Mouse (Mus musculus) intestine, postnatal 0 days (tissue): ENCODE measurements at regions not wholly inside any gene's neighbourhood (a gene's known extent, or its start where the extent isn't known, plus 50 kb on each side); places are given as distances from the start of the nearest gene placed in this dataset.

Experiments used
- ATAC-seq: fragments of 200-750 bp; cut with Nextera tagmentation; 2 replicates; pipeline ENCODE4 v1.8.0; 2017; ENCODE audit warnings: mild to moderate bottlenecking, moderate TSS enrichment, moderate library complexity
- H3K27ac ChIP-seq: fragments of 300-500 bp; sonication (generic); 2 replicates; pipeline ENCODE4 v1.5.1; 2014; ENCODE audit warnings: mild to moderate bottlenecking, low read depth, low read length, moderate library complexity
- H3K27me3 ChIP-seq: fragments of 300-500 bp; sonication (generic); replicated peaks from 2 replicates; pipeline ENCODE4 v1.6.1; 2014; ENCODE audit warnings: low read length, mixed read lengths; ENCODE audit not compliant: control insufficient read depth, insufficient read depth
- H3K36me3 ChIP-seq: fragments of 300-500 bp; sonication (generic); 2 replicates; pipeline ENCODE4 v1.6.1; 2014; ENCODE audit warnings: mild to moderate bottlenecking, moderate library complexity; ENCODE audit not compliant: control insufficient read depth, insufficient read depth
- H3K4me1 ChIP-seq: fragments of 300-500 bp; sonication (generic); replicated peaks from 2 replicates; pipeline ENCODE4 v1.6.1; 2014; ENCODE audit warnings: antibody characterized with exemption, low read length, mixed read lengths; ENCODE audit not compliant: control insufficient read depth, insufficient read depth
- H3K4me2 ChIP-seq: fragments of 300-500 bp; sonication (generic); replicated peaks from 2 replicates; pipeline ENCODE4 v1.6.1; 2014; ENCODE audit warnings: low read depth, mild to moderate bottlenecking, moderate library complexity
- H3K4me3 ChIP-seq: fragments of 300-500 bp; sonication (generic); 2 replicates; pipeline ENCODE4 v1.5.1; 2014; ENCODE audit warnings: low read depth, low read length
- H3K9ac ChIP-seq: fragments of 300-500 bp; sonication (generic); 2 replicates; pipeline ENCODE4 v1.6.1; 2014; ENCODE audit warnings: mild to moderate bottlenecking, low read depth, low read length
- H3K9me3 ChIP-seq: fragments of 300-500 bp; sonication (generic); 2 replicates; pipeline ENCODE4 v1.6.1; 2016; ENCODE audit warnings: mixed run types; ENCODE audit not compliant: control insufficient read depth
- CTCF ChIP-seq: sonication (generic); IDR thresholded peaks from 2 replicates; pipeline ENCODE4 v1.5.1; 2016; ENCODE audit warnings: low read depth, mild to moderate bottlenecking, control low read depth, antibody characterized with exemption, moderate library complexity
- WGBS: fragments of 180-500 bp; shearing (Covaris S2); extraction: QIAGEN DNeasy Blood & Tissue Kit; methylation state at CpG from one replicate; pipeline ENCODE4 v1.1.7; 2014; 5-methylcytosine and 5-hydroxymethylcytosine counted together

GRCm38 (mm10) chr4:135066766-135067479 is 53.5 kb upstream of the Runx3 start:
- Histone ChIP-seq H3K9me3 (no peaks in the 10 kb centered on the region), H3K4me1 (no peaks in the 10 kb centered on the region), H3K27ac (no peak overlapping the region), H3K4me2 (no peak overlapping the region), H3K9ac (no peak overlapping the region), H3K4me3 (no peak overlapping the region), H3K27me3 (no peaks in the 10 kb centered on the region), H3K36me3 (no peaks in the 10 kb centered on the region)
- TF ChIP-seq CTCF: peak; percentile 79
- ATAC-seq: peak; percentile 80
- 8% methylated on average over 19 of the region's 19 CpGs for WGBS

GRCm38 (mm10) chr4:135067805-135068204 is 52.6 kb upstream of the Runx3 start:
- H3K27me3 ChIP-seq: no peaks in the 10 kb centered on the region
- no peak overlapping the region for H3K4me3 ChIP-seq
- no peak overlapping the region for H3K4me2 ChIP-seq
- no peaks in the 10 kb centered on the region for H3K4me1 ChIP-seq
- H3K36me3 ChIP-seq: no peaks in the 10 kb centered on the region
- no peaks in the 10 kb centered on the region for H3K9me3 ChIP-seq
- no peak overlapping the region for H3K27ac ChIP-seq
- TF ChIP-seq CTCF: no peak
- 78% methylated on average over 7 of the region's 7 CpGs for WGBS
- H3K9ac ChIP-seq: no peak overlapping the region
- ATAC-seq: no peak

- Histone ChIP-seq H3K9ac (no peak overlapping the region), H3K4me1 (no peaks in the 10 kb centered on the region), H3K36me3 (no peaks in the 10 kb centered on the region), H3K27ac (no peak overlapping the region), H3K4me3 (no peak overlapping the region), H3K4me2 (no peak overlapping the region), H3K9me3 (no peaks in the 10 kb centered on the region), H3K27me3 (no peaks in the 10 kb centered on the region)
- ATAC-seq: no peak
- TF ChIP-seq CTCF: no peak
- WGBS: 70% methylated on average over 18 of the region's 18 CpGs
Observed at GRCm38 (mm10) chr4:135069818-135070217, 50.6 kb upstream of the Runx3 start.
